Mouse (Mus musculus): ENCODE data around the gene Gm7903. TPM values are rescaled to one million over a fixed set of nuclear protein-coding genes. Genes with fewer than 3 reads are reported as not detected.
"Not testable (repeated sequence)": the region's sequence is repeated elsewhere in the genome, so short reads cannot be mapped to it uniquely, and the experiment has no call there.

The Gm7903 gene
- not detected for total RNA-seq (2021)
- long read RNA-seq, experiment 1: 0 reads
- long read RNA-seq, experiment 2: 0 reads

GRCm38 (mm10) chrX:135433535-135433934 is at the start of gene Gm7903:
Gene Gm7903 (plus strand): TSS chrX:135433835.
- not testable (repeated sequence) for DNase-seq (ENCODE audit: low spot score)

GRCm38 (mm10) chrX:135403578-135403977 is 30.1 kb upstream of the Gm7903 start:
- not testable (repeated sequence) for DNase-seq (ENCODE audit: low spot score)

GRCm38 (mm10) chrX:135421203-135421602 is 12.4 kb upstream of the Gm7903 start:
- not testable (repeated sequence) for DNase-seq (ENCODE audit: low spot score)

GRCm38 (mm10) chrX:135421824-135422223 is 11.8 kb upstream of the Gm7903 start:
- DNase-seq (ENCODE audit: low spot score): not testable (repeated sequence)

- DNase-seq (ENCODE audit: low spot score): not testable (repeated sequence)
Observed at GRCm38 (mm10) chrX:135422473-135422872, 11.2 kb upstream of the Gm7903 start.

DNA sequence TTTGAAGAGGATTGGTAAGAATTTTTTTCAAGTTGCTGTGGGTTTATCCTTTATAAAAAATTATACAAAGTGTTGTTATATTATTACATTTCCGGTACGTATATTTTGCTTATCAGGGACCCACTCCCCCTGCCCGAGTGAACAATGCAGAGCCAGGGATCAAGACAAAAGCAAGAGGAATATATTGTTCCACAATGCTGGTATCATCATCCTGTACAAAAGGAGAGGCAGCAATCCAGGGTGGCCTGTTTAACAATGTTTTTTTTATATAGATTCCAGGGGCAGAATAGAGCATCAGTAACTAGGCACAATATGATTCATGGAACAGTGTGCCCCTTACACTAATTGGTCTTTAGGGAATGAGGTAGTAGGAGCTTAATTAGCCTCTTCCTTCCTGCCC is 30.5 kb downstream of the Gm7903 start:
- DNase-seq (ENCODE audit: low spot score): not testable (repeated sequence)

DNA sequence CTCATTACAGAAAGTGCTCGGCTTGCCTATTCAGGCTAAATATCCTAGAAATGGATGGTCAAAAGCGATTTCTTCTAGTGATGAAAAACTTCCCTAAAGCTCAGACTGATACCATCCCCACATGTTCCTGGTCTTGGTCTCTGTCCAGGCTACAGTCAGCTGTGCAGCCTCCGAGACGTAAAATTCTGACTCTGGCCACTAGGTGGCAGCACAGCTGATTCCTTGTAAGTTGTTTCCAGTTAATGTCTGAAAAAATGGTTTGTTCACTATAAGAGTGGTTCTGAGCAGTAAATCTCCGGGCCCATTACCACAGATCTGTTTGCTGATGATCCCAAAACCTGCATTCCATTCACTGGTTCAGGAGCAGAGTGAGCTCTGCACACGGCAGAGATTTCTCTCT is 48.3 kb downstream of the Gm7903 start:
- not testable (repeated sequence) for DNase-seq (ENCODE audit: low spot score)

DNA sequence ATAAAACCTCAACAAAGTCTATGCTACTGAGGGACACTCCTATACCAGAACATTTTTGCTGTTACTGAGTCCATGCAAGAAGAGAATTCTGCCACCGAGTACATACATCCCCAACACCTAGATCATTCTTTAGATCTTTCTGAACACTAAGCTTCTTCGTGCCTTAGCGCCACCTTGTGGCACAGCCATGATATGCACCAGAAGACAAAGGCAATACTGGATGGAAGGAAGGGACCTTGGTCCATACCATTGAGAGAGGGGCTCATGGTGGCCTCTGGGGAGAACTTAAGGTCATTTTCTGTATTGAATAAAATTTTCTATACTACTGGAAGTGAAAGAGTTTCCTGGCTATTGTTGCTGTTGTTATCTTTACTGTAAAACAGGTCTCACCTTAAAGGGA is 49.5 kb downstream of the Gm7903 start:
- DNase-seq (ENCODE audit: low spot score): not testable (repeated sequence)

Other genes with a start within 250 kb of the Gm7903 start
- not detected for gene Tceal6, start 223.1 kb upstream of the Gm7903 start, total RNA-seq (2021)
- not detected for gene Pramel3, start 131.5 kb upstream of the Gm7903 start, total RNA-seq (2021)
- not detected for gene Gm5128, start 60.6 kb upstream of the Gm7903 start, total RNA-seq (2021)
- not detected for gene AV320801, start 60.8 kb downstream of the Gm7903 start, total RNA-seq (2021)
- not detected for gene Nxf7, start 164.9 kb downstream of the Gm7903 start, total RNA-seq (2021)
- not detected for gene Prame, start 193.9 kb downstream of the Gm7903 start, total RNA-seq (2021)

Measured in gastrocnemius, adult 18-20 months (tissue).